Mouse (Mus musculus): Measurements from ENCODE around the gene Gfod1. TPM values are rescaled to one million over a fixed set of nuclear protein-coding genes. Genes with fewer than 3 reads are reported as not detected.

Gene Gfod1
- polyA plus RNA-seq, 1 experiment = 0.01 TPM

GRCm38 (mm10) chr13:43212338-43212737 is 91.6 kb downstream of the Gfod1 start:
- no peak for TF ChIP-seq GATA1 (IDR thresholded peaks at IDR 0.05; ENCODE audit: low read length)

GRCm38 (mm10) chr13:43210956-43211355 is 93.0 kb downstream of the Gfod1 start:
- no peak for TF ChIP-seq GATA1 (IDR thresholded peaks at IDR 0.05; ENCODE audit: low read length)

- no peak for TF ChIP-seq GATA1 (IDR thresholded peaks at IDR 0.05; ENCODE audit: low read length)
Observed at GRCm38 (mm10) chr13:43209560-43209959, 94.4 kb downstream of the Gfod1 start.

GRCm38 (mm10) chr13:43208914-43209439 is 95.0 kb downstream of the Gfod1 start:
- TF ChIP-seq GATA1 (IDR thresholded peaks at IDR 0.05; ENCODE audit: low read length) = peak; percentile 63

- TF ChIP-seq GATA1 (IDR thresholded peaks at IDR 0.05; ENCODE audit: low read length) = no peak
Observed at GRCm38 (mm10) chr13:43206118-43206683, 97.8 kb downstream of the Gfod1 start.

GRCm38 (mm10) chr13:43203641-43204040 is 100.3 kb downstream of the Gfod1 start:
- TF ChIP-seq GATA1 (IDR thresholded peaks at IDR 0.05; ENCODE audit: low read length) = no peak

GRCm38 (mm10) chr13:43203234-43203633 is 100.7 kb downstream of the Gfod1 start:
- no peak for TF ChIP-seq GATA1 (IDR thresholded peaks at IDR 0.05; ENCODE audit: low read length)

GRCm38 (mm10) chr13:43202351-43202750 is 101.6 kb downstream of the Gfod1 start:
- no peak for TF ChIP-seq GATA1 (IDR thresholded peaks at IDR 0.05; ENCODE audit: low read length)

GRCm38 (mm10) chr13:43201033-43201432 is 102.9 kb downstream of the Gfod1 start:
- no peak for TF ChIP-seq GATA1 (IDR thresholded peaks at IDR 0.05; ENCODE audit: low read length)

GRCm38 (mm10) chr13:43200473-43200872 is 103.5 kb downstream of the Gfod1 start:
- no peak for TF ChIP-seq GATA1 (IDR thresholded peaks at IDR 0.05; ENCODE audit: low read length)

- no peak for TF ChIP-seq GATA1 (IDR thresholded peaks at IDR 0.05; ENCODE audit: low read length)
Observed at GRCm38 (mm10) chr13:43199749-43200148, 104.2 kb downstream of the Gfod1 start.

GRCm38 (mm10) chr13:43199282-43199681 is 104.7 kb downstream of the Gfod1 start:
- no peak for TF ChIP-seq GATA1 (IDR thresholded peaks at IDR 0.05; ENCODE audit: low read length)

- no peak for TF ChIP-seq GATA1 (IDR thresholded peaks at IDR 0.05; ENCODE audit: low read length)
Observed at GRCm38 (mm10) chr13:43197187-43197586, 106.8 kb downstream of the Gfod1 start.

GRCm38 (mm10) chr13:43196000-43196399 is 108.0 kb downstream of the Gfod1 start:
- no peak for TF ChIP-seq GATA1 (IDR thresholded peaks at IDR 0.05; ENCODE audit: low read length)

GRCm38 (mm10) chr13:43193932-43194331 is 110.0 kb downstream of the Gfod1 start:
- TF ChIP-seq GATA1 (IDR thresholded peaks at IDR 0.05; ENCODE audit: low read length) = no peak

GRCm38 (mm10) chr13:43193266-43193665 is 110.7 kb downstream of the Gfod1 start:
- TF ChIP-seq GATA1 (IDR thresholded peaks at IDR 0.05; ENCODE audit: low read length) = peak; percentile 95

- peak; percentile 97 for TF ChIP-seq GATA1 (IDR thresholded peaks at IDR 0.05; ENCODE audit: low read length)
Observed at GRCm38 (mm10) chr13:43191741-43192192, 112.2 kb downstream of the Gfod1 start.

Measured in G1E-ER4 (cell line).